Mouse (Mus musculus) intestine, embryonic 16.5 days (tissue): ENCODE measurements around the gene Pkm. TPM values are rescaled to one million over a fixed set of nuclear protein-coding genes. Genes with fewer than 3 reads are reported as not detected.

Source experiments
- ATAC-seq: fragments of 200-750 bp; cut with Nextera tagmentation; 2 replicates; pipeline ENCODE4 v1.8.0; 2017; ENCODE audit warnings: moderate TSS enrichment, moderate library complexity
- H3K27ac ChIP-seq: fragments of 300-500 bp; sonication (generic); 2 replicates; pipeline ENCODE4 v1.5.1; 2014; ENCODE audit warnings: mild to moderate bottlenecking, low read length
- H3K27me3 ChIP-seq: fragments of 300-500 bp; sonication (generic); replicated peaks from 2 replicates; pipeline ENCODE4 v1.6.1; 2014; ENCODE audit warnings: low read length, control low read depth, mixed read lengths; ENCODE audit not compliant: control insufficient read depth, insufficient read depth
- H3K36me3 ChIP-seq: fragments of 300-500 bp; sonication (generic); 2 replicates; pipeline ENCODE4 v1.6.1; 2014; ENCODE audit warnings: low read length, control low read depth; ENCODE audit not compliant: control insufficient read depth, insufficient read depth
- H3K4me1 ChIP-seq: fragments of 300-500 bp; sonication (generic); 2 replicates; pipeline ENCODE4 v1.6.1; 2014; ENCODE audit warnings: low read length, control low read depth, mixed read lengths; ENCODE audit not compliant: control insufficient read depth, insufficient read depth
- H3K4me2 ChIP-seq: fragments of 300-500 bp; sonication (generic); 2 replicates; pipeline ENCODE4 v1.6.1; 2014; ENCODE audit warnings: low read depth, low read length, control low read depth
- H3K4me3 ChIP-seq: fragments of 300-500 bp; sonication (generic); 2 replicates; pipeline ENCODE4 v1.5.1; 2014; ENCODE audit warnings: mild to moderate bottlenecking, low read length
- H3K9ac ChIP-seq: fragments of 300-500 bp; sonication (generic); 2 replicates; pipeline ENCODE4 v1.6.1; 2014; ENCODE audit warnings: low read depth, low read length
- H3K9me3 ChIP-seq: fragments of 300-500 bp; sonication (generic); 2 replicates; pipeline ENCODE4 v1.6.1; 2016; ENCODE audit warnings: low read length, control low read depth; ENCODE audit not compliant: control insufficient read depth
- WGBS: fragments of 180-500 bp; shearing (Covaris S2); extraction: QIAGEN DNeasy Blood & Tissue Kit; methylation state at CpG from one replicate; pipeline ENCODE4 v1.1.7; 2014; 5-methylcytosine and 5-hydroxymethylcytosine counted together
- polyA plus RNA-seq: library from polyadenylated mRNA; unstranded; fragments of >200 nt; fragmentation: Nextera tagmentation; extraction: Ambion mirVana; gene quantifications from 2 replicates; pipeline ENCODE4 v1.2.1, GENCODE M21; 2015

Pkm gene
- polyA plus RNA-seq, 1 experiment from 2014 or later: 1,198 TPM

- H3K4me2 ChIP-seq: no peak overlapping the region
- ATAC-seq: peak; percentile 25; the same call in 1 of the 2 replicates
- WGBS: 57% methylated on average over 3 of the region's 3 CpGs
- H3K36me3 ChIP-seq: peaks cover 20% of the 10 kb centered on the region; the same call in 1 of the 2 replicates
- no peak overlapping the region for H3K4me3 ChIP-seq
- H3K27me3 ChIP-seq: no peaks in the 10 kb centered on the region
- no peaks in the 10 kb centered on the region for H3K9me3 ChIP-seq
- H3K27ac ChIP-seq: peak overlapping the region; percentile 47
- peaks cover 42% of the 10 kb centered on the region for H3K4me1 ChIP-seq
- no peak overlapping the region for H3K9ac ChIP-seq
Observed at GRCm38 (mm10) chr9:59663957-59664356, 7.8 kb downstream of the Pkm start.

DNA sequence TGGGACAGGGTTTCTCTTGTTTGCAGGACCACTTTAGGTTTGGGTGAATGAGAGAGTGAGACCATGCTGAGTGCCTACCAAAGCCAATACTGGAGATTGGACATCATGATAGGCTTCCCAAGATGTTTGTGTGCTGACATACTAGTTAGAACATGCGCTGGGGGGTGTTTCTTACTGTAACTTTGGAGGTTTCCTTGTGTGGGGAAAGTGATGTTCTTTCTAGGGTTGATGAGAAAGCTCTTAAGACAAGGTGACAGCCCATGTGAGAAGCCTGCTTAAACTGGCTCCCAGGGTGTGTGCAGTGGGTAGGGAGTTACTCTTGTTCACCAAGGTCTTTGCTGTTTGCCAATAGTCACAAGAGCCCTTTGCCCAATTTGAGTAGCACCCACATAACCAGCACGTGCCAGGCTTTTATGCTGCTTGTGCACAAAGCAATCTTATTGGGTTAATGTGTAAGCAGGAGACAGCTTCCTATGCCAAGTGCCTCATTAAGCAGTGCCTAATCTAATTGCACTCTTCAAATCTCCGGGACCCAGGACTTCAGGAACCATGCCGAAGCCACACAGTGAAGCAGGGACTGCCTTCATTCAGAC is 8.6 kb downstream of the Pkm start:
- Histone ChIP-seq H3K27me3 (no peaks in the 10 kb centered on the region), H3K4me3 (no peak overlapping the region), H3K9ac (no peak overlapping the region), H3K9me3 (no peaks in the 10 kb centered on the region), H3K4me1 (peaks cover 36% of the 10 kb centered on the region), H3K36me3 (peaks cover 20% of the 10 kb centered on the region; the same call in 1 of the 2 replicates), H3K4me2 (no peak overlapping the region), H3K27ac (peak overlapping the region; percentile 25; the same call in 1 of the 2 replicates)
- peak; percentile 20; the same call in 1 of the 2 replicates for ATAC-seq
- WGBS: 63% methylated on average over 4 of the region's 4 CpGs

DNA sequence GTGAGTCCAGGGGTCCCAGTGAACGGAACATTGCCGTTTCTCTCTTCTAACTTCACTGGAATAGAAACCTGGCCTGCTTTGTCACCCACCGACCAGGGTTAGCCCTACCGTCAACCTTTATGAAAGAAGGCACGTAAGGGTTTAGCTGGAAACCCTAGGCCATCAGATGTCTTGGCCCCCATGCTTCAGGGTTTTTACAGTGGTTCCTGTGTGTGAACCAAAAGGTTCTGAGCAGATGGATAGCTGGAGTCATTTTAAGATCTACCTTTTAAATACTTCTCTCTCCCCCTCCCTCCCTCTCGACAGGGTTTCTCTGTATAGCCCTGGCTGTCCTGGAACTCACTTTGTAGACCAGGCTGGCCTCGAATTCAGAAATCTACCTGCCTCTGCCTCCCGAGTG is 9.8 kb downstream of the Pkm start:
- H3K9me3 ChIP-seq: no peaks in the 10 kb centered on the region
- peaks cover 24% of the 10 kb centered on the region for H3K4me1 ChIP-seq
- H3K4me2 ChIP-seq: no peak overlapping the region
- WGBS: 88% methylated on average over 8 of the region's 8 CpGs
- H3K27me3 ChIP-seq: no peaks in the 10 kb centered on the region
- no peak overlapping the region for H3K4me3 ChIP-seq
- no peak overlapping the region for H3K9ac ChIP-seq
- ATAC-seq: no peak
- H3K36me3 ChIP-seq: peaks cover 22% of the 10 kb centered on the region
- H3K27ac ChIP-seq: no peak overlapping the region

- Histone ChIP-seq H3K9me3 (no peaks in the 10 kb centered on the region), H3K36me3 (peaks cover 28% of the 10 kb centered on the region), H3K27me3 (no peaks in the 10 kb centered on the region), H3K9ac (no peak overlapping the region), H3K4me1 (peaks cover 16% of the 10 kb centered on the region), H3K27ac (no peak overlapping the region), H3K4me2 (no peak overlapping the region), H3K4me3 (no peak overlapping the region)
- ATAC-seq: no peak
- 76% methylated on average over 1 of the region's 1 CpGs for WGBS
Observed at GRCm38 (mm10) chr9:59666813-59667212, 10.6 kb downstream of the Pkm start.

GRCm38 (mm10) chr9:59667250-59667649 is 11.1 kb downstream of the Pkm start:
- no peak for ATAC-seq
- peaks cover 32% of the 10 kb centered on the region for H3K36me3 ChIP-seq
- 51% methylated on average over 4 of the region's 4 CpGs for WGBS

GRCm38 (mm10) chr9:59667904-59668303 is 11.7 kb downstream of the Pkm start:
- no peak overlapping the region for H3K27ac ChIP-seq
- WGBS: 63% methylated on average over 6 of the region's 6 CpGs
- H3K4me1 ChIP-seq: peaks cover 14% of the 10 kb centered on the region
- H3K4me3 ChIP-seq: no peak overlapping the region
- no peaks in the 10 kb centered on the region for H3K9me3 ChIP-seq
- no peaks in the 10 kb centered on the region for H3K27me3 ChIP-seq
- H3K36me3 ChIP-seq: peaks cover 32% of the 10 kb centered on the region
- no peak overlapping the region for H3K9ac ChIP-seq
- ATAC-seq: no peak
- no peak overlapping the region for H3K4me2 ChIP-seq

More at GRCm38 (mm10) chr9:59667250-59667649, 11.1 kb downstream of the Pkm start:
- no peaks in the 10 kb centered on the region for H3K9me3 ChIP-seq
- H3K4me1 ChIP-seq: peaks cover 16% of the 10 kb centered on the region
- H3K27ac ChIP-seq: no peak overlapping the region
- no peak overlapping the region for H3K4me2 ChIP-seq
- H3K4me3 ChIP-seq: no peak overlapping the region
- H3K9ac ChIP-seq: no peak overlapping the region
- H3K27me3 ChIP-seq: no peaks in the 10 kb centered on the region

DNA sequence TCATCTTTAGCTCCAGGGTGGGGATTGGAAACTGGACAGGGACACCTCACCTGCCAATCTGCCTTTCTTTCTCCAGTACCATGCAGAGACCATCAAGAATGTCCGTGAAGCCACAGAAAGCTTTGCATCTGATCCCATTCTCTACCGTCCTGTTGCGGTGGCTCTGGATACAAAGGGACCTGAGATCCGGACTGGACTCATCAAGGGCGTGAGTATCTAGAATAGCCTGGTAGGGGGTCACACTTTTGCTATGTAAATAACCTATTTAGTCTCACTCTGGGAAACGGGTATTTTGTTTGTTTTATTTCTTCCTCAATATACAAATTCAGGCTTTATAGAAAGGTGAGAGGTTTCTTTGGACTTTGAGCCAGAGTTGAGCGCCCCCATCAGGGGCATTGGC is 12.3 kb downstream of the Pkm start:
- 85% methylated on average over 7 of the region's 7 CpGs for WGBS
- Histone ChIP-seq H3K27ac (no peak overlapping the region), H3K9me3 (no peaks in the 10 kb centered on the region), H3K36me3 (peaks cover 29% of the 10 kb centered on the region), H3K4me3 (no peak overlapping the region), H3K9ac (no peak overlapping the region), H3K27me3 (no peaks in the 10 kb centered on the region), H3K4me1 (peaks cover 9% of the 10 kb centered on the region), H3K4me2 (no peak overlapping the region)
- no peak for ATAC-seq

GRCm38 (mm10) chr9:59669172-59669571 is 13.0 kb downstream of the Pkm start:
- ATAC-seq: no peak
- no peak overlapping the region for H3K9ac ChIP-seq
- H3K4me3 ChIP-seq: no peak overlapping the region
- H3K36me3 ChIP-seq: peaks cover 34% of the 10 kb centered on the region
- no peaks in the 10 kb centered on the region for H3K27me3 ChIP-seq
- H3K9me3 ChIP-seq: no peaks in the 10 kb centered on the region
- no peak overlapping the region for H3K4me2 ChIP-seq
- peaks cover 7% of the 10 kb centered on the region for H3K4me1 ChIP-seq
- WGBS: 83% methylated on average over 4 of the region's 4 CpGs
- H3K27ac ChIP-seq: no peak overlapping the region

DNA sequence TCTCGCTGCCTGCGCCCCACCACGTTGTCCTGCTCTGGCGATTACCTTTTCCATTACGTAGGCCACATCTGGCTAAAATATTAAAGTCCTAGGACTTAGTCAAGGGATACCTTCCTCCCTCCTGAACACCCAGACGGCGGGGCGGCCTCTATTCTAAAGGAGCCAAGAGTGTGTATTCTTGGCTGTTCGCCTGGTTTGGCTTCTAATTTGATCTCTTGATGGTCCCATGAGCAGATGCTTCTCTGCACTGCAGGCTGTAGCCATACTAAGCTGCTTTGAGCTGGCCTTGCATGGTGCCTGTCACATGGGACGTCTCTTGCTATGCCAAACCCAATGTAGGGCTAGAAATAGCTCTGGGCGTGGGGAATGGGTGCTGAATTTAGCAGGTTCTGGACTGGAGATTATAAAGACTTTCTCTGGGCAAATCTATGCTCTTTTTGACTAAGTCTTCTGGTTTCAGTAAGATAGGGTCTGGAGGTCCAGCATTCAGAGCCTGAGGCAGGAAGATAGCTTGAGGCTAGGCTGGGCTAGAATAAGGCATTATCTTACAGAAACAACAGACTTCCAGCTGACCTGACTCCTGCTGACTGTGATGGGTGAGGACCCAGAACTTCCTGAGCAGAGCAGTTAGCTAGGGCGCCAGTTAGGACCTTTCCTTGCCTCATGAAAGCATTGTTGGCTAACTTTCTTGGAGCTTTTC is 16.2 kb downstream of the Pkm start:
- Histone ChIP-seq H3K9me3 (no peaks in the 10 kb centered on the region), H3K4me2 (no peak overlapping the region), H3K9ac (no peak overlapping the region), H3K27me3 (no peaks in the 10 kb centered on the region), H3K36me3 (peaks cover 42% of the 10 kb centered on the region), H3K4me1 (no peaks in the 10 kb centered on the region), H3K4me3 (no peak overlapping the region), H3K27ac (no peak overlapping the region)
- ATAC-seq: no peak
- 88% methylated on average over 12 of the region's 12 CpGs for WGBS
